Mouse (Mus musculus): Measurements from ENCODE around the gene Gtdc1.

The Gtdc1 gene

GRCm38 (mm10) chr2:44622471-44622870 is 305.0 kb downstream of the Gtdc1 start:
- TF ChIP-seq GATA4 (IDR thresholded peaks at IDR 0.05; ENCODE audit: insufficient replicate concordance, low read length), result no peak

- TF ChIP-seq GATA4 (IDR thresholded peaks at IDR 0.05; ENCODE audit: insufficient replicate concordance, low read length), result 0 out of 2 replicates have a peak, but pooled peaks have one; percentile 51
Observed at GRCm38 (mm10) chr2:44599653-44600052, 327.8 kb downstream of the Gtdc1 start.

- no peak for TF ChIP-seq GATA4 (IDR thresholded peaks at IDR 0.05; ENCODE audit: insufficient replicate concordance, low read length)
Observed at GRCm38 (mm10) chr2:44594276-44594675, 333.2 kb downstream of the Gtdc1 start.

GRCm38 (mm10) chr2:44590881-44591280 is 336.6 kb downstream of the Gtdc1 start:
- no peak for TF ChIP-seq GATA4 (IDR thresholded peaks at IDR 0.05; ENCODE audit: insufficient replicate concordance, low read length)

- TF ChIP-seq GATA4 (IDR thresholded peaks at IDR 0.05; ENCODE audit: insufficient replicate concordance, low read length), result no peak
Observed at GRCm38 (mm10) chr2:44584061-44584460, 343.4 kb downstream of the Gtdc1 start.

DNA sequence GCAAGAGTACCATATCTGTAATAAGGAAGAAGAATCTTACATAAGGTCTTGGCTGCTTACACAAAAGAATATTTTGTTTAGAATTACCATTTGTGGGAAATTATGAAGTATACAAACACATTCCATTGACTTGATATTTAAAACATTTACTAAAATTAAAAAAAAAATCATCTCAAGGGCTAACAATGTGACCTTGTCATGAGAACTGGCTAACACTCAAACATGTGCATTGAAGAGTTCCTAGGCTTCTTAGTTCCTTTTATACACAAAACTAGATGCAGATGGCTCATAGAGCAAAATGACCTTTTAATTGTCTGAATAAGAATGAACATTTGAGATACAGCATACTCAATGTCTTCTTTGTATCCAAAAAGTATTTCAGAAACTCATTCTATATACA is 344.0 kb downstream of the Gtdc1 start:
- no peak for TF ChIP-seq GATA4 (IDR thresholded peaks at IDR 0.05; ENCODE audit: insufficient replicate concordance, low read length)

DNA sequence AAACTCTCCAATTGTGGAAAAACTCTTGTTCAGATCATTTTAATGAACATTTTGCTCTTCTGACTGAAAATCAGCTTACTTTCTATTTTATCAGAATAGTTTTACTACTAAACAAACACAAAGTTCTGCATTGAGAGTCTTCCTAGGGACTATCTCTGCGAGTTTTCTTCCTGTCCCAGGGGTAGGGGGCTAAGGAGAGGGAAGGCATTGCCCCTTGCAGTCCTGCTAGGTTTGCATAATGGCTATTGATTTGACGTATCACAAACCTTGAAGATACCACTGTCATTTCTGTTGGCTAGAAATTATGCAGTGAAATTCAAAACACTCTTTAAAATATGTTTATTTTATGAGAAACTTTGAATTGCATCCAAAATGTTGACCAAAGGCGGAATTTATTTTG is 355.6 kb downstream of the Gtdc1 start:
- no peak for TF ChIP-seq GATA4 (IDR thresholded peaks at IDR 0.05; ENCODE audit: insufficient replicate concordance, low read length)

DNA sequence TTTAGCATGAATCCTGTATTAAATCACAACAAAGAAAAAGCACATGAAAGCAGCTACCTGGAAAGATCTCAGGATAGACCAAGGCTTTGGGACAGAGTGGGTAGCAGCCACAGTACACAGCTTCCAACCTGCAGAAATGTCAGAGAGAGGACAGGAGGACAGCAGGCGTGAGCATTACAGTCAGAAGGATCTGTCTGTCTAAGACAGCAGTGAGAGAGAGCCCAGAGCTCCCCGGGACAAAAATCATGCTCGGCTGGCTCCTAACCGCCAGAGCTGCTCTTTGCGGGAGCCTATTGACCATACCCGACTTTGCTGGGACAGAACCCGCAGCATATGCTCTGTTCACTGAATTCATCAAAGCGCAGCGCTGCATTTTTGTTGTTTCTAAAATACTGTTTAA is 356.3 kb downstream of the Gtdc1 start:
- no peak for TF ChIP-seq GATA4 (IDR thresholded peaks at IDR 0.05; ENCODE audit: insufficient replicate concordance, low read length)

DNA sequence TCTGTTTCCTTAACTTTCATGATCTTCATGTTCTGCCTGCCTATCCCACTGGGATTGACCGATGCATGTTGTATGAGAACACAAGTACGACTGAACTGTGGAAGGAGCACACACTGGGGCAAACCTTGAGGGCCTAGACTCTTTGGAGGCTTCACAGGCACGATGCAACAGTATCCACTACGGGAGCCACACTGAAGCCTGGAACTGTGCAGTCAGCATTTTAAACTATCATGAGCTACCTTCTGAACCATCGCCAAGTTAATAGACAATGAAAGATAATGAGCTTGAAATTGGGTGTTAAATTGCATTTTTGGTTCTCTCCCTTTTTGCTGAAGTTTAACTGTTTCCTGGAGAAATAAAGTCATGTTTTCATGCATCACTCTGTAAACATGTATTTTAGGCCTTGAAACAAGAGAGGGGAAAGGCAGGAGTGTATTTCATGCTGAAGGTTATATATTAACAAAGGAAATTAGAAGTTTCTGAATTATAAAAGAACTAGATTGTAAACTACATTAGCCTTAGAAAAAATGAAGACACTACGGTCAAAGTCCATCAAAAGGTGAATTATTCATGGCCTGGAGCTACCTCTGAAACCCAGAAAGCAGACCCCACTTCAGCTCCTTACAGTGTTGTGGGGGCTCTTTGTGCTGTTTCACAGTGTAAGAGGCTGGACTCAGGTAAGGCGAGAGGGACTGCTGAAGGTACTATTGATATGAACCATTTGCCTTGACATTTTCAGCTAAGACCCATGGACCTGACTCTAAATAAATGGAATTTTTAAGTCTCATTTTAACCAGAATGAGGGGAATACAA is 358.1 kb downstream of the Gtdc1 start:
- no peak for TF ChIP-seq GATA4 (IDR thresholded peaks at IDR 0.05; ENCODE audit: insufficient replicate concordance, low read length)

- no peak for TF ChIP-seq GATA4 (IDR thresholded peaks at IDR 0.05; ENCODE audit: insufficient replicate concordance, low read length)
Observed at GRCm38 (mm10) chr2:44564776-44565692, 362.4 kb downstream of the Gtdc1 start.

GRCm38 (mm10) chr2:44561789-44562188 is 365.7 kb downstream of the Gtdc1 start:
- TF ChIP-seq GATA4 (IDR thresholded peaks at IDR 0.05; ENCODE audit: insufficient replicate concordance, low read length), result no peak

GRCm38 (mm10) chr2:44559242-44559944 is 368.1 kb downstream of the Gtdc1 start:
- TF ChIP-seq GATA4 (IDR thresholded peaks at IDR 0.05; ENCODE audit: insufficient replicate concordance, low read length), result no peak

- no peak for TF ChIP-seq GATA4 (IDR thresholded peaks at IDR 0.05; ENCODE audit: insufficient replicate concordance, low read length)
Observed at GRCm38 (mm10) chr2:44557669-44558281, 369.7 kb downstream of the Gtdc1 start.

GRCm38 (mm10) chr2:44556861-44557592 is 370.4 kb downstream of the Gtdc1 start:
- TF ChIP-seq GATA4 (IDR thresholded peaks at IDR 0.05; ENCODE audit: insufficient replicate concordance, low read length), result no peak

Data from liver, adult (tissue).